Mouse (Mus musculus) heart, adult 2 months (tissue): ENCODE results near the gene Wdr83os.

ENCODE experiments used
- CTCF ChIP-seq: fragments of 200-600 bp; IDR thresholded peaks from 2 replicates; pipeline ENCODE4 v1.8.1; 2022; ENCODE audit warnings: antibody characterized with exemption, mild to moderate bottlenecking, moderate library complexity
- EP300 ChIP-seq: fragments of 200-500 bp; IDR thresholded peaks from 2 replicates; pipeline ENCODE4 v1.6.1; 2011; ENCODE audit warnings: low read depth, low read length, control low read depth; ENCODE audit not compliant: insufficient read depth

DNA sequence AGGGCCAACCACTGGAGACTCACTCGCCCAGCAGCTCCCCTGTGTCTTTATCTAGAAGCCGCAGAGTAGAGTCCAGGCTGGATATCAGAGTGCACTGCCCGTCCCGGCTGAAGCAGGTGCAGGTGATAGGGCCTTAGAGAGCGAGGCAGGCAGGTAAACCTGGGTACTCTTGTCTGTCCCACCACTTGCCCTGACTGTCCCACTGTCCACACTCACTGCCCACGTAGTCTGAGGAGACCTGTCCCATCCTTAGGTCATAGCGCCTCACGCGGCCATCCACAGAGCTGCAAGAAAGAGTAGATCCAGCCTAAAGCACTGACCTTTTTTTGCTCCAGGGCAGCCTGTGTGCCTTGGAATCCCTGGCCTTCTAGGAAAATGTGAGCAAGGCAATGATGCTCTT lies 4.5 kb upstream of the Wdr83os start:
- peak; percentile 65 for TF ChIP-seq CTCF
- TF ChIP-seq EP300: no peak
